Mouse (Mus musculus) right cerebral cortex, postnatal 10 days (tissue): ENCODE measurements at regions not wholly inside any gene's neighbourhood (a gene's known extent, or its start where the extent isn't known, plus 50 kb on each side); places are given as distances from the start of the nearest gene placed in this dataset.

Experiments
- DNase-seq, 2 experiments: peaks; one replicate each; pipeline ENCODE4 v3.0.0; 2021; ENCODE audit warnings: low spot score in 2 of 2

- no peak for DNase-seq
Measured at GRCm38 (mm10) chr10:17428315-17428714, 294.7 kb upstream of the Cited2 start.

- DNase-seq = no peak
Measured at GRCm38 (mm10) chr10:17431068-17431467, 291.9 kb upstream of the Cited2 start.

- no peak for DNase-seq
Measured at GRCm38 (mm10) chr10:17434098-17434497, 288.9 kb upstream of the Cited2 start.

GRCm38 (mm10) chr10:17450240-17450639 is 272.8 kb upstream of the Cited2 start:
- DNase-seq = no peak

- DNase-seq = no peak
Measured at GRCm38 (mm10) chr10:17470880-17471279, 252.1 kb upstream of the Cited2 start.

- no peak for DNase-seq
Measured at GRCm38 (mm10) chr10:17472536-17472935, 250.5 kb upstream of the Cited2 start.

GRCm38 (mm10) chr10:17475976-17476375 is 247.0 kb upstream of the Cited2 start:
- no peak for DNase-seq

GRCm38 (mm10) chr10:17476720-17477119 is 246.3 kb upstream of the Cited2 start:
- no peak for DNase-seq

GRCm38 (mm10) chr10:17478761-17479632 is 244.0 kb upstream of the Cited2 start:
- peak; percentile 27 to 29 for DNase-seq

GRCm38 (mm10) chr10:17482751-17483150 is 240.3 kb upstream of the Cited2 start:
- no peak for DNase-seq

GRCm38 (mm10) chr10:17485049-17485449 is 238.0 kb upstream of the Cited2 start:
- no peak for DNase-seq

GRCm38 (mm10) chr10:17485515-17485914 is 237.5 kb upstream of the Cited2 start:
- DNase-seq = no peak

GRCm38 (mm10) chr10:17486011-17486410 is 237.0 kb upstream of the Cited2 start:
- DNase-seq = no peak

GRCm38 (mm10) chr10:17487460-17487859 is 235.6 kb upstream of the Cited2 start:
- no peak for DNase-seq

GRCm38 (mm10) chr10:17491611-17492305 is 231.3 kb upstream of the Cited2 start:
- no peak for DNase-seq

GRCm38 (mm10) chr10:17493137-17493536 is 229.9 kb upstream of the Cited2 start:
- DNase-seq = no peak

GRCm38 (mm10) chr10:17496831-17497230 is 226.2 kb upstream of the Cited2 start:
- no peak for DNase-seq

GRCm38 (mm10) chr10:17510626-17511193 is 212.3 kb upstream of the Cited2 start:
- DNase-seq = no peak

GRCm38 (mm10) chr10:17511779-17512335 is 211.2 kb upstream of the Cited2 start:
- no peak for DNase-seq

- DNase-seq = no peak
Measured at GRCm38 (mm10) chr10:17512487-17512886, 210.5 kb upstream of the Cited2 start.

- DNase-seq = no peak
Measured at GRCm38 (mm10) chr10:17513756-17514155, 209.3 kb upstream of the Cited2 start.

GRCm38 (mm10) chr10:17516068-17516467 is 206.9 kb upstream of the Cited2 start:
- no peak for DNase-seq
